Mouse (Mus musculus): ENCODE measurements around the gene Prss41. TPM values are rescaled to one million over a fixed set of nuclear protein-coding genes. Genes with fewer than 3 reads are reported as not detected.

Prss41 gene
- polyA plus RNA-seq, 2 experiments = 0.78 to 2.1 TPM

DNA sequence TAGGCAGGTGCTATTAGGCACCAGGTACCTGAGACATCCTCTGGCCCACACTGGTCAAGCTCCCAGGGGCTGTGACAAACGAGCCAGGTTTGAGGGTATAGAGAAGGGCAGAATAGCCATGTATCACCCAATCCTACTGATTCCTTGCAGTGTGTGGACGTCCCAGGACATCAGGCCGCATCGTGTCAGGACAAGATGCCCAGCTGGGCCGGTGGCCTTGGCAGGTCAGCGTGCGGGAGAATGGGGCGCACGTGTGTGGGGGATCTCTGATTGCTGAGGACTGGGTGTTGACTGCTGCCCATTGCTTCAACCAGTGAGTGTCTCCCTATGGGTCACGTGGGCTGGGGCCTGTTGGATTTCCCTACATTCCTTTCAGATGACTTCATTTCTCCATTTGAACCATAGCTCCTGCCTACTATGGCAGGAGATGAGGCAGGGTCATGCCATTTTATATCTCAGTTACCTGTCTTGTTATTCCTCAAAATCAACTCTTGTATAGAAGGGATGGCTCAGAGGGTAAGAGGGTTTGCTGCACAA is 10.3 kb upstream of the Prss41 start:
- ATAC-seq (ENCODE audit: low FRiP score, low read depth) = no peak
- Histone ChIP-seq H3K4me1 (ENCODE audit: control insufficient read depth, insufficient read depth, low read length) (no peaks in the 10 kb centered on the region), H3K27me3 (ENCODE audit: control insufficient read depth, insufficient read depth, low read length) (no peaks in the 10 kb centered on the region), H3K36me3 (ENCODE audit: control insufficient read depth, insufficient read depth, low read length) (no peaks in the 10 kb centered on the region), H3K4me2 (replicated peaks; ENCODE audit: low read depth, low read length, severe bottlenecking) (no peak overlapping the region), H3K4me3 (replicated peaks; ENCODE audit: low read length) (no peak overlapping the region), H3K27ac (replicated peaks; ENCODE audit: low read depth, low read length) (no peak overlapping the region), H3K9me3 (ENCODE audit: control insufficient read depth, low read length) (no peaks in the 10 kb centered on the region), H3K9ac (ENCODE audit: low read depth, low read length, severe bottlenecking) (no peak overlapping the region)
- TF ChIP-seq POLR2A (IDR thresholded peaks at IDR 0.05; ENCODE audit: borderline replicate concordance, extremely low read depth, insufficient read depth, insufficient read length) = no peak
- WGBS = 85% methylated on average over 10 of the region's 10 CpGs
- DNase-seq (ENCODE audit: low spot score) = no peak

DNA sequence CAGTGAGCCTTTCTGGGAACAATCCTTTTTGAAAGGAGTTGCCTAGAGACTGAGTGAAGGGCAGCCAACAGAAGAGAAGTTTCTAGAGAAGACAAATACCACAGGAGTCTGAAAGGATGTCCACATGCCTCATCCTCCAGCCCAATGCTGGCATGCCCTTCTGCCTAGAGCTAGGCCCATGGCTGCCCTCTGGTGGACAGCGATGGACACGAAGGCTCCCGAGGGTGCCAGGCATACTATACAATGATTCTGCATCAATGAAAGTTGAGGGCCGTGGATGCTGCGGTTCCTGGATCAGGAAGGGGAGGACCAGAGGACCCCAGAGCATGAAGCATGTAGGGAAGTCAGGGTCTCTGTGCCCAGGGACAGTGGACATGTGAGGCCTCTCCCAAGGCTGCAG is 9.3 kb upstream of the Prss41 start:
- Histone ChIP-seq H3K27ac (replicated peaks; ENCODE audit: low read depth, low read length) (no peak overlapping the region), H3K4me2 (replicated peaks; ENCODE audit: low read depth, low read length, severe bottlenecking) (no peak overlapping the region), H3K9me3 (ENCODE audit: control insufficient read depth, low read length) (no peaks in the 10 kb centered on the region), H3K4me3 (replicated peaks; ENCODE audit: low read length) (no peak overlapping the region), H3K4me1 (ENCODE audit: control insufficient read depth, insufficient read depth, low read length) (no peaks in the 10 kb centered on the region), H3K36me3 (ENCODE audit: control insufficient read depth, insufficient read depth, low read length) (no peaks in the 10 kb centered on the region), H3K9ac (ENCODE audit: low read depth, low read length, severe bottlenecking) (no peak overlapping the region), H3K27me3 (ENCODE audit: control insufficient read depth, insufficient read depth, low read length) (no peaks in the 10 kb centered on the region)
- WGBS = 38% methylated on average over 5 of the region's 5 CpGs
- DNase-seq (ENCODE audit: low spot score) = peak; percentile 25
- TF ChIP-seq POLR2A (IDR thresholded peaks at IDR 0.05; ENCODE audit: borderline replicate concordance, extremely low read depth, insufficient read depth, insufficient read length) = no peak
- no peak for ATAC-seq (ENCODE audit: low FRiP score, low read depth)

DNA sequence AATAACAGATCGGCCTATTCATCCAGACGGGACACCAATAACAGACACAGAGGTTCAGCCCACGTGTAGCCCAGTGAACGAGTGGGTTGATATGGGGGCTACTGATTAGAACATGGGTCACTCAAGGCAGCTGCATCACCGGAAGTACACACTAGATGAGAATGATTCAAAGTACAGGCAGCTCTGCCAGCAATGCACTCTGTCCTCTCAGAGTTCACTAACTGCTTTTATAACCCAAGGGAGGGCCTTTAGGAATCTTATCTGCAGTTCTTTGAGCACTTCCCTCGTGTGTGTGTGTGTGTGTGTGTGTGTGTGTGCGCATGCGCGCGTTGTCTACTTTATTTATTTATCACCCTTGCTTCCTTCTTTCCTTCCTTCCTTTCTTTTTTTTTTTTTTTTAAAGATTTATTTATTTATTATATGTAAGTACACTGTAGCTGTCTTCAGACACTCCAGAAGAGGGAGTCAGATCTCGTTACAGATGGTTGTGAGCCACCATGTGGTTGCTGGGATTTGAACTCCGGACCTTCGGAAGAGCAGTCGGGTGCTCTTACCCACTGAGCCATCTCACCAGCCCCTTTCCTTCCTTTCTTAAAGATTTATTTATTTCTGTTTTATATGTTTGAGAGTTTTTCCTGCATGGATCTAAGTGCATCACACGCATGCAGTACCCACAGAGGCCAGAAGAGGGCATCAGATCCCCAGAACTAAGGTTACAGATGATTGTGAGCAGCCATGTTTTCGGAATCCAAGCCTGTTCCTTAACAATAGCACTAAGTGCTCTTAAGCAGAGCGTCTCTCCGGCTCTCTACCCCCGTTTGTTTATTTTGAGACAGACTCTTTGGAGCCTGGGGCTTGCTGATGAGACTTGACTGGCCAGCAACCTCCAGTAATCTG is 7.1 kb upstream of the Prss41 start:
- H3K27ac ChIP-seq (replicated peaks; ENCODE audit: low read depth, low read length) = no peak overlapping the region
- peak; percentile 42 for DNase-seq (ENCODE audit: low spot score)
- no peak for ATAC-seq (ENCODE audit: low FRiP score, low read depth)
- no peak for TF ChIP-seq POLR2A (IDR thresholded peaks at IDR 0.05; ENCODE audit: borderline replicate concordance, extremely low read depth, insufficient read depth, insufficient read length)
- H3K4me3 ChIP-seq (replicated peaks; ENCODE audit: low read length) = no peak overlapping the region
- no peaks in the 10 kb centered on the region for H3K27me3 ChIP-seq (ENCODE audit: control insufficient read depth, insufficient read depth, low read length)
- H3K9me3 ChIP-seq (ENCODE audit: control insufficient read depth, low read length) = no peaks in the 10 kb centered on the region
- WGBS = 58% methylated on average over 18 of the region's 19 CpGs
- no peak overlapping the region for H3K9ac ChIP-seq (ENCODE audit: low read depth, low read length, severe bottlenecking)
- H3K4me1 ChIP-seq (ENCODE audit: control insufficient read depth, insufficient read depth, low read length) = no peaks in the 10 kb centered on the region
- H3K4me2 ChIP-seq (replicated peaks; ENCODE audit: low read depth, low read length, severe bottlenecking) = no peak overlapping the region
- H3K36me3 ChIP-seq (ENCODE audit: control insufficient read depth, insufficient read depth, low read length) = no peaks in the 10 kb centered on the region

DNA sequence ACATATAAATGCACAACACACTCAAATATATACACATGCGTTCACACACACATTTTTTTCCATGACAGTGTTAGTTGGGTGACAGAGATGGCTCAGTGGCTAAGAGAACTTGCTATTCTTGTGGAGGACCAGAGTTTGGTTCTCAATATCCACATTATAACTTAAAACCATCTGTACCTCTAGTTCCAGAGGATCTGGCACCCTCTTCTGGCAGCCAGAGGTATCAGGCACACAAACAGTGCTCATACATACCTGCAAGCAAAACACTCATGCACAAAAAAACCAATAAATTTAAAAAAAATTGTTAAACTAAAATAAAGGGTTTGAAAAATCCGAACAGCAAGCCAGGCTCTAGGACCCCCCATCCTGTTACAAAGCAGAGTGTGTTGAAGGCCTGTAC is 6.1 kb upstream of the Prss41 start:
- no peak for TF ChIP-seq POLR2A (IDR thresholded peaks at IDR 0.05; ENCODE audit: borderline replicate concordance, extremely low read depth, insufficient read depth, insufficient read length)
- Histone ChIP-seq H3K9me3 (ENCODE audit: control insufficient read depth, low read length) (no peaks in the 10 kb centered on the region), H3K4me2 (replicated peaks; ENCODE audit: low read depth, low read length, severe bottlenecking) (no peak overlapping the region), H3K9ac (ENCODE audit: low read depth, low read length, severe bottlenecking) (no peak overlapping the region), H3K36me3 (ENCODE audit: control insufficient read depth, insufficient read depth, low read length) (no peaks in the 10 kb centered on the region), H3K27me3 (ENCODE audit: control insufficient read depth, insufficient read depth, low read length) (no peaks in the 10 kb centered on the region), H3K27ac (replicated peaks; ENCODE audit: low read depth, low read length) (no peak overlapping the region), H3K4me3 (replicated peaks; ENCODE audit: low read length) (no peak overlapping the region), H3K4me1 (ENCODE audit: control insufficient read depth, insufficient read depth, low read length) (no peaks in the 10 kb centered on the region)
- ATAC-seq (ENCODE audit: low FRiP score, low read depth) (no peak), DNase-seq (ENCODE audit: low spot score) (no peak)
- 65% methylated on average over 2 of the region's 2 CpGs for WGBS

DNA sequence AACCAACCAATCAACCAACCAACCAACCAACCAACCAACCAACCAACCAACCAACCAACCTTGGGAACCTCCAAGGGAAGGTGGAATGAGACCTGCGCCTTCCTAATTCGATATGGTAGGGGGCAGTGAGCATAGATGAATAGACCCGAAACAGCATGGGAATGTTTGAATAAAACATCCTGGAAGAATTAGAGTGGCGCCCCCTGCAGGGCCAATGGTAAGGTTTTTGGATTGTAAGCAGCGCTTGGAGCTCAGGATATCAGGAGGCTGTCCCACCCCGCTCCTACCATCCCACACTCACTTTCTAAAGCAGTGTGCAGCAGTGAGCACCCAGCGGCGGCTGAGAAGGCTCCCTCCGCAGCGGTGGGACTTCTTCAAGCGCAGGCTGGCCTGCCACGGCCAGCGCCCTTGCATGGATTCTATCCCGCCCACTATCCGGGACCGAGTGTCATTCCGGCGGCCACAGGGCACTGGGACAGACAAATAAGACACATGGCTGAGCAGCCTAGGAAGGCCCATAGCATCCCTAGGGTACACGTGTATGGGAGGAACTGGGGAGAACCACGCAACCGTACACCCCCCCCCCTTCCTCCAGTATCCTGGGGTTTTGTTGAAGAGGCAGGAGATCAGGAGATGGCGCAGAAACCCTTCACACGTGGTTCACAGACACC is 696 bp downstream of the Prss41 start:
- ATAC-seq (ENCODE audit: low FRiP score, low read depth) (no peak), DNase-seq (ENCODE audit: low spot score) (no peak)
- Histone ChIP-seq H3K4me2 (replicated peaks; ENCODE audit: low read depth, low read length, severe bottlenecking) (peak overlapping the region; percentile 31; the same call in 1 of the 2 replicates), H3K27me3 (ENCODE audit: control insufficient read depth, insufficient read depth, low read length) (no peaks in the 10 kb centered on the region), H3K4me1 (ENCODE audit: control insufficient read depth, insufficient read depth, low read length) (no peaks in the 10 kb centered on the region), H3K9me3 (ENCODE audit: control insufficient read depth, low read length) (no peaks in the 10 kb centered on the region), H3K9ac (ENCODE audit: low read depth, low read length, severe bottlenecking) (no peak overlapping the region), H3K4me3 (replicated peaks; ENCODE audit: low read length) (no peak overlapping the region), H3K27ac (replicated peaks; ENCODE audit: low read depth, low read length) (no peak overlapping the region), H3K36me3 (ENCODE audit: control insufficient read depth, insufficient read depth, low read length) (no peaks in the 10 kb centered on the region)
- TF ChIP-seq POLR2A (IDR thresholded peaks at IDR 0.05; ENCODE audit: borderline replicate concordance, extremely low read depth, insufficient read depth, insufficient read length) = no peak
- 49% methylated on average over 23 of the region's 23 CpGs for WGBS
